Mouse (Mus musculus) small intestine, adult 10 weeks (tissue): Measurements from ENCODE around the gene Steap1. TPM values are rescaled to one million over a fixed set of nuclear protein-coding genes. Genes with fewer than 3 reads are reported as not detected.

Source experiments
- polyA plus RNA-seq: library from polyadenylated mRNA; stranded (reverse); fragments of 350-450 nt; fragmentation: Illumina TruSeq; extraction: RNeasy Lipid Tissue Mini Kit (QIAGEN cat#74804); gene quantifications from one replicate; pipeline ENCODE4 v1.2.3, GENCODE M21; 2014; ENCODE audit warnings: low replicate concordance

Steap1 gene
- polyA plus RNA-seq = 2.3 TPM

DNA sequence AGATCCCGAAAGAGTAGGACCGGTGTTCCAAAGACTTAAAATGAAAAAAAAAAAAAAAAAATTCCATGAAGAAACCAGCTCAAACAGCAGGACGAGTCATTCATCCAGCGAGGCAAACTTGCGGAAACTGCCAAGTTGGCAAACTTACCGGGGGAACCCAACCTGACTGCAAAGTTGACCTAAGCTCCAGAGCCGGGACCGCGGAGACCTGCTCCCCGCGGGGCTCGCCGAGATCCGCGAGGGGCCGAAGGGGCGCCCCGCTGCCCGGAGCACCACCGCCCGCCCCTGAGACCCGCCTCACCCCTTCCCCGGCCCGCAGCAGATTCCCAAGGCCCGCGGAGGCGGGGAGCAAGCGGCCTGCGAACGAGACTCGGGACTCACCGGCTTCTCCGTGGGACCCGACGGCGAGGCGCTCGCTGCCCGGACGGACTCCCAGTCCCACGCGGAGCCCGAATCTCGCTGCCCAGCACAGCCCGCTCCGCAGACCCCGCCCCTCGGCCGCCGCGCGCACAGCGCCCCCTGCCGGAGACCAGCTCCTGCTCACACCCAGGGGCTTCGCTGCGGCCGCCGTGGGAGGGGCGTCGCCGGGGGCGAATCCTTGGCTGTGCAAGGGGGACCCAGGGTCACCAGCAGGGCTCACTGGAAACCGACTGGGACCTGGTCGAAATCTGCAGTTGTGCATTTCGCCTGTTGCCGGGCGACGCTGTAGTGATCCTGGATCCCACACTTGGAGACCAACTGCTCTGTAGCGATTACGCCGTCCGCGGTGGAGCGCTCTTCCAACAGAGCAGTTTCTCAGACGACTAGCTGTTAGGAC lies at the start of gene Steap1:
Gene Steap1, minus strand, starts transcription at position 461 of the 817 bp plus-strand sequence.

DNA sequence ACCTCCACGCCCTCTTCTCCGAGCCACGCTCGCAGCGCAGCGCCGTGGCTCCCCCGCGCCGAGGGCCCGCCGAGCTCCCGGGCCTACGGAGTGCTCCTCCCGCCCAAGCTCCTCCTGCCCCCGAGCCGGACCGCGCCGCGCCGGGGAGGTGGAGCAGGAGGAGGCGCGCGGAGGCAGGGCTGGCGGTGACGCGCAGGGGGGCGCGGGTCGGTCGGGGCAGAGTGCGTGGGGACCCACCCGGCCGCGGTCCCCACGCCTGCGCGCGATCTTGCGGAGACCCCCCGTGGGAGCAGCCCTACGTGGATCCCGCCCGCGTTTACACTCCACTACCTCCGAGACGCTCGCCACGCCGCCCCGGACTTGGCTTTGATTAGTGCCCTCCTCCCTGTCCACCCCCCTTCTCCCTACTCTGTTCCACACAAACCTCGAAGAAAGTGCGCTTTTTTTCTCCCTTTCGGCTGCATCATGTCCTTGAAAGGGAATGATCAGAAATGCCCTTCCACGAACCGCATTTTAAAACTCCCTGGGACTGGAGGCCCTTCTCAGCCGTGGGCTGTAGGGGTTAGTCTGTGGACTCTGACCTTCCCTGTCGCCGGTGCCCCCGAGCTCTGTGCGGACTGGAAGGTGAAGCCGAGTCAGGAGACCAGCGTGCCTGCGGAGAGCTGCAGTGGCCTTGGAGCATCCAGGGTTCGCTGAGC lies 55.0 kb downstream of the Steap1 start, which contains the start of gene Steap2:
Gene Steap2, minus strand, starts transcription at position 623 of the 698 bp plus-strand sequence.

Other genes starting within 250 kb of the Steap1 start
- gene Cldn12, start 234.4 kb downstream of the Steap1 start, polyA plus RNA-seq = 83.9 TPM
- gene Gtpbp10, start 189.8 kb downstream of the Steap1 start, polyA plus RNA-seq = 35.4 TPM
- 0.71 TPM for gene Gm8773, start 175.5 kb downstream of the Steap1 start, polyA plus RNA-seq
- 2.3 TPM for gene Cfap69, start 85.1 kb downstream of the Steap1 start, polyA plus RNA-seq
- gene Steap2, start 54.7 kb downstream of the Steap1 start, polyA plus RNA-seq = 10.5 TPM